Mouse (Mus musculus): ENCODE measurements around the gene Fmnl2. TPM values are rescaled to one million over a fixed set of nuclear protein-coding genes. Genes with fewer than 3 reads are reported as not detected.
A peak's percentile ranks its signal among the peaks of the same experiment; 100 is the strongest.

Gene Fmnl2
- polyA plus RNA-seq, 1 experiment from 2014 or later, result 17.1 TPM

DNA sequence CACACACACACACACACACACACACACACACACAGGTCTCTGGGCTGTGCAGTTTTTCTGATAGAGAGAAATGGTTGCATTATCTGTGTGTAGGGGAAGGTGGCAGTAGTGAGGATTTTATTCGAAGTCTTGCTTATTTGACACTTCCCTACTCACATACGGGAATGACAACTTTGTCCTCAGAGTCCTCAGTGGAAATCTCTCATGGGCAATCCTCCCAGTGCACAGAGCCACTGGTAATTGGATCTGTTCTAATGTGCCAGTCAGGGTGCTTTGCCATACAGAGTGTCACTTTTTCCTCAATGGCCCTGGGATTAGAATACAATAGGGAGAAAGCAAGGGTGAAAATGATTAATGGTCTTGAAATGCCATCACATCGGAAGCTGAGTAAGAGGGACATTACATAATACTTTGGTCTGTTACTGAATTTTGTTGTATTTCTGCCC is 141.9 kb downstream of the Fmnl2 start:
- Histone ChIP-seq H3K27ac (no peak overlapping the region), H3K4me2 (no peak overlapping the region), H3K4me1 (peaks cover 22% of the 10 kb centered on the region), H3K4me3 (no peak overlapping the region), H3K9me3 (replicated peaks) (no peaks in the 10 kb centered on the region), H3K9ac (no peak overlapping the region), H3K27me3 (no peaks in the 10 kb centered on the region), H3K36me3 (ENCODE audit: poor library complexity, severe bottlenecking) (no peaks in the 10 kb centered on the region)
- ATAC-seq, result peak; percentile 64
- 23% methylated on average over 3 of the region's 3 CpGs for WGBS

GRCm38 (mm10) chr2:53000446-53000845 is 142.8 kb downstream of the Fmnl2 start:
- ATAC-seq, result no peak
- Histone ChIP-seq H3K9ac (no peak overlapping the region), H3K4me2 (no peak overlapping the region), H3K36me3 (ENCODE audit: poor library complexity, severe bottlenecking) (no peaks in the 10 kb centered on the region), H3K4me3 (no peak overlapping the region), H3K27ac (no peak overlapping the region), H3K4me1 (peaks cover 22% of the 10 kb centered on the region), H3K27me3 (no peaks in the 10 kb centered on the region), H3K9me3 (replicated peaks) (no peaks in the 10 kb centered on the region)
- 92% methylated on average over 3 of the region's 3 CpGs for WGBS

- Histone ChIP-seq H3K27me3 (no peaks in the 10 kb centered on the region), H3K36me3 (ENCODE audit: poor library complexity, severe bottlenecking) (no peaks in the 10 kb centered on the region), H3K9ac (no peak overlapping the region), H3K27ac (no peak overlapping the region), H3K4me2 (no peak overlapping the region), H3K9me3 (replicated peaks) (no peaks in the 10 kb centered on the region), H3K4me1 (peaks cover 18% of the 10 kb centered on the region), H3K4me3 (no peak overlapping the region)
- ATAC-seq, result no peak
- WGBS, result 49% methylated on average over 7 of the region's 7 CpGs
Measured at GRCm38 (mm10) chr2:53006161-53006560, 148.5 kb downstream of the Fmnl2 start.

- no peaks in the 10 kb centered on the region for H3K9me3 ChIP-seq (replicated peaks)
- H3K4me3 ChIP-seq, result no peak overlapping the region
- no peak overlapping the region for H3K9ac ChIP-seq
- no peaks in the 10 kb centered on the region for H3K36me3 ChIP-seq (ENCODE audit: poor library complexity, severe bottlenecking)
- H3K27ac ChIP-seq, result no peak overlapping the region
- peaks cover 18% of the 10 kb centered on the region for H3K4me1 ChIP-seq
- WGBS, result 9% methylated on average over 5 of the region's 5 CpGs
- no peak overlapping the region for H3K4me2 ChIP-seq
- no peaks in the 10 kb centered on the region for H3K27me3 ChIP-seq
- no peak for ATAC-seq
Measured at GRCm38 (mm10) chr2:53007142-53007541, 149.5 kb downstream of the Fmnl2 start.

DNA sequence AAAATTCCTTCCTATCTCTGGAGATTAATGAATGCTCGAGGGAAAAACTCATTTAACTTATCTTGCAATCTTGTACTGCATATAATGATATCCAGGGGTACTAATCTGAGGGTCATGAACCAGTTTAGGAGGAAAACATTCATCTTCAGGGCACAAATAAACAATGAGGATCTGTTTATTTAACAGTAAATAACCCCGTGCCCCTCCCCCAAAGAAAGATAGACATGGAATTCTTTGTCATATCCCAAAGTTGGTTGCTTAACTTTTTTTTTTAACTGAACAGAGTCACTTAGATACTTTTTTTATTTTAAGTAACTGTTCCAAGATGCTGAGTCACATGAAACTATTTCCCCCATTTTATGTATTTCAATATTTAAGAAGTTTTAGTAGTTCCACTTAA is 155.4 kb downstream of the Fmnl2 start:
- no peaks in the 10 kb centered on the region; the same call in 1 of the 2 replicates for H3K36me3 ChIP-seq (ENCODE audit: poor library complexity, severe bottlenecking)
- no peaks in the 10 kb centered on the region for H3K27me3 ChIP-seq
- H3K4me1 ChIP-seq, result no peaks in the 10 kb centered on the region
- H3K9me3 ChIP-seq (replicated peaks), result no peaks in the 10 kb centered on the region
- H3K4me2 ChIP-seq, result no peak overlapping the region
- H3K9ac ChIP-seq, result no peak overlapping the region
- H3K27ac ChIP-seq, result no peak overlapping the region
- WGBS, result 80% methylated on average over 2 of the region's 2 CpGs
- no peak overlapping the region for H3K4me3 ChIP-seq
- ATAC-seq, result no peak

- no peak overlapping the region for H3K27ac ChIP-seq
- WGBS, result 81% methylated on average over 5 of the region's 5 CpGs
- no peak overlapping the region for H3K9ac ChIP-seq
- no peak for ATAC-seq
- no peak overlapping the region for H3K4me3 ChIP-seq
- no peaks in the 10 kb centered on the region; the same call in 1 of the 2 replicates for H3K36me3 ChIP-seq (ENCODE audit: poor library complexity, severe bottlenecking)
- no peaks in the 10 kb centered on the region for H3K27me3 ChIP-seq
- H3K9me3 ChIP-seq (replicated peaks), result no peaks in the 10 kb centered on the region
- H3K4me2 ChIP-seq, result no peak overlapping the region
- H3K4me1 ChIP-seq, result peaks cover 6% of the 10 kb centered on the region
Measured at GRCm38 (mm10) chr2:53014451-53014850, 156.8 kb downstream of the Fmnl2 start.

DNA sequence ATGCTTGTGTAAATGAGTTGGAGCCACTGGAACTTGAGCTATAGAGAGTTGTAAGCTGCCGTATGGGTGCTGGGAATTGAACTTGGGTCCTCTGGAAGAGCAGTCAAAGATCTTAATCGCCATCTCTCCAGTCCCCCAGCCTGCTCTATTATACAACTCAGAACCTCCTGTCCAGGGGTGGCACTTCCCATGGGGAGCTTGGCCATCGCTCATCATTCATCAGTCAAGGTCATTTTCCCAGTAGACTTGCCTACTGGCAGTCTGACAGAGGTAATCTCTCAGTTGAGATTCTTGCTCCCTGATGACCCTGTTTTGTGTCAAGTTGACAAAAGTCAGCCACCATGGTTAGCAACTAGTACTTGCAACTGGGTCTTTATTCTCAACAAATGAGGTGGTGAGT is 165.3 kb downstream of the Fmnl2 start:
- H3K4me2 ChIP-seq, result no peak overlapping the region

GRCm38 (mm10) chr2:53026056-53026769 is 168.6 kb downstream of the Fmnl2 start:
- H3K9ac ChIP-seq, result no peak overlapping the region
- 89% methylated on average over 5 of the region's 5 CpGs for WGBS
- H3K27me3 ChIP-seq, result no peaks in the 10 kb centered on the region
- H3K4me2 ChIP-seq, result no peak overlapping the region
- no peaks in the 10 kb centered on the region for H3K9me3 ChIP-seq (replicated peaks)
- no peak overlapping the region for H3K4me3 ChIP-seq
- no peak overlapping the region for H3K27ac ChIP-seq
- peaks cover 11% of the 10 kb centered on the region for H3K4me1 ChIP-seq
- H3K36me3 ChIP-seq (ENCODE audit: poor library complexity, severe bottlenecking), result no peaks in the 10 kb centered on the region
- no peak for ATAC-seq

More for the DNA sequence above, 165.3 kb downstream of the Fmnl2 start:
- Histone ChIP-seq H3K27me3 (no peaks in the 10 kb centered on the region), H3K9me3 (replicated peaks) (no peaks in the 10 kb centered on the region), H3K4me3 (no peak overlapping the region), H3K27ac (no peak overlapping the region), H3K4me1 (peaks cover 6% of the 10 kb centered on the region), H3K36me3 (ENCODE audit: poor library complexity, severe bottlenecking) (no peaks in the 10 kb centered on the region; the same call in 1 of the 2 replicates), H3K9ac (no peak overlapping the region)
- WGBS, result 97% methylated on average over 3 of the region's 3 CpGs
- no peak for ATAC-seq

DNA sequence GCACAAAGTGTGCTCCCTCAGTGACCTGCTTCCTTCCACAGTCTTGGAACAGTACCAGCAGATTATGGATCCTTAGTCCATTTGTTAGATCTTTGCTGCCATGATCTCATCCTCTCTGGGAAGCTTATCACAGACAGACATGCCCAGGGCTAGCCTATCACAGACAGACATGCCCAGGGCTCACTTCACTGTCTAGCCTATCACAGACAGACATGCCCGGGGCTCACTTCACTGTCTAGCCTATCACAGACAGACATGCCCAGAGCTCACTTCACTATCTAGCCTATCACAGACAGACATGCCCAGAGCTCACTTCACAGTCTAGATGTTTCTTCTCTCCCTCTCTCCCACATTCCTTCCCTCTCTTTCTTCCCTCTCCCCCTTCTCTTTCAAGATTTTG is 171.2 kb downstream of the Fmnl2 start:
- no peak overlapping the region for H3K27ac ChIP-seq
- peak; percentile 54; the same call in 1 of the 2 replicates for ATAC-seq

DNA sequence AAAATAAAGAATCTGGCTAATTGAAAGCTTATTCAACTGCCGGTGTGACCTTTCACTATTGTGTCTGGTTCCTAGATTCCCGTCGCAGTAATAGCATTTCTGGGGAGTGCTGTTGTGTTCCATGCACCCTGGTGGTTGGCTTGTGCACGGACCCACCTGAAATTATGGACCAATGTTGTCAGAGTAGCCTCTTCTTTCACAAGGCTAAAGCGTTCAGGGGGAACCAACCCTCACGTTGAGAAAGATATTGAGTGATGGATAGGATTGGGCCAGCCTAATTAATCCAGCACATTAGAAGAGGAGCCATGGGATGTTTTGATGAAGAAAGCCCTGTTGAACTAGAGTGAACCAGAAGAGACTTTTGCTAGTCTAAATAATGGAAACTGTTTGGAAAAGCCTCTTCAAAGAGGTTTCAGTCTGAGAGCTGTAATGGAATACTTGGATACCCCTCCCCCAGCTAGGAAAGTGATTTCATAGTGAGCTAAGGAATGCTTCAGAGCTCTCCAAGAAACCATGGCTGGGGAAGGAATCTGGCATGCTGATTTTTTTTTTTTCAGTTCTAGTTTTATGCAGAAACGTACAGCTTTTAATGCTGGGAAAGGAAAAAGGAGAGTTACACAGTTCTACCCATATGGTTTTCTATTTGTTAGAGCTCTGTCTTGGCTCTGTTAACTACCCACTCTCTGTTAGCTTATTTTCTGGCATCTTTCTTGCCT is 172.2 kb downstream of the Fmnl2 start:
- ATAC-seq, result peak; percentile 64; the same call in 1 of the 2 replicates
- Histone ChIP-seq H3K27ac (0 out of 2 replicates have a peak overlapping the region, but pooled peaks have one; percentile 10), H3K9me3 (replicated peaks) (no peaks in the 10 kb centered on the region), H3K4me1 (peaks cover 11% of the 10 kb centered on the region), H3K27me3 (no peaks in the 10 kb centered on the region), H3K4me3 (no peak overlapping the region), H3K36me3 (ENCODE audit: poor library complexity, severe bottlenecking) (no peaks in the 10 kb centered on the region), H3K9ac (no peak overlapping the region), H3K4me2 (no peak overlapping the region)
- WGBS, result 39% methylated on average over 7 of the region's 7 CpGs

More for the DNA sequence above, 171.2 kb downstream of the Fmnl2 start:
- Histone ChIP-seq H3K4me1 (peaks cover 11% of the 10 kb centered on the region), H3K4me2 (no peak overlapping the region), H3K27me3 (no peaks in the 10 kb centered on the region), H3K9ac (no peak overlapping the region), H3K9me3 (replicated peaks) (no peaks in the 10 kb centered on the region), H3K4me3 (no peak overlapping the region), H3K36me3 (ENCODE audit: poor library complexity, severe bottlenecking) (no peaks in the 10 kb centered on the region)
- WGBS, result 64% methylated on average over 1 of the region's 1 CpGs

GRCm38 (mm10) chr2:53030432-53030826 is 172.8 kb downstream of the Fmnl2 start:
- 81% methylated on average over 5 of the region's 5 CpGs for WGBS
- peak; percentile 23; the same call in 1 of the 2 replicates for ATAC-seq

GRCm38 (mm10) chr2:53038253-53038652 is 180.6 kb downstream of the Fmnl2 start:
- H3K4me2 ChIP-seq, result peak overlapping the region; percentile 35; the same call in 1 of the 2 replicates
- peaks cover 17% of the 10 kb centered on the region for H3K4me1 ChIP-seq
- no peak overlapping the region for H3K4me3 ChIP-seq
- WGBS, result 27% methylated on average over 2 of the region's 2 CpGs
- no peak overlapping the region for H3K9ac ChIP-seq
- H3K9me3 ChIP-seq (replicated peaks), result no peaks in the 10 kb centered on the region
- ATAC-seq, result 0 out of 2 replicates have a peak, but pooled peaks have one; percentile 31
- peak overlapping the region; percentile 38; the same call in 1 of the 2 replicates for H3K27ac ChIP-seq
- no peaks in the 10 kb centered on the region for H3K27me3 ChIP-seq
- peaks cover 8% of the 10 kb centered on the region; the same call in 1 of the 2 replicates for H3K36me3 ChIP-seq (ENCODE audit: poor library complexity, severe bottlenecking)

More at GRCm38 (mm10) chr2:53030432-53030826, 172.8 kb downstream of the Fmnl2 start:
- no peaks in the 10 kb centered on the region for H3K36me3 ChIP-seq (ENCODE audit: poor library complexity, severe bottlenecking)
- no peak overlapping the region for H3K4me3 ChIP-seq
- no peak overlapping the region for H3K4me2 ChIP-seq
- H3K27ac ChIP-seq, result no peak overlapping the region
- no peaks in the 10 kb centered on the region for H3K9me3 ChIP-seq (replicated peaks)
- H3K27me3 ChIP-seq, result no peaks in the 10 kb centered on the region
- peaks cover 11% of the 10 kb centered on the region for H3K4me1 ChIP-seq
- H3K9ac ChIP-seq, result no peak overlapping the region

Data from forebrain, embryonic 13.5 days (tissue).